Mouse (Mus musculus): ENCODE results near the gene Nceh1. TPM values are rescaled to one million over a fixed set of nuclear protein-coding genes. Genes with fewer than 3 reads are reported as not detected.

Nceh1 gene
- polyA plus RNA-seq (2014; fragmentation: Nextera tagmentation; extraction: Ambion mirVana), result 18.1 and 21.3 TPM in 2 replicates

GRCm38 (mm10) chr3:27182733-27183600 is at the start of gene Nceh1:
Nceh1 (plus strand) TSS chr3:27182965.
- 1% methylated on average over 54 of the region's 54 CpGs for WGBS
- H3K4me2 ChIP-seq (ENCODE audit: low read length), result peak within 1 kb of the TSS; percentile 73
- H3K27ac ChIP-seq (replicated peaks in 1 of 2; ENCODE audit: control insufficient read depth in 1 of 2, insufficient read depth in 1 of 2, low read depth in 2 of 2, low read length in 2 of 2), result peak within 1 kb of the TSS; percentile 35 to 56
- no peaks in the 10 kb centered on the region for H3K9me3 ChIP-seq (ENCODE audit: control insufficient read depth, low read length)
- no peaks in the 10 kb centered on the region for H3K27me3 ChIP-seq (ENCODE audit: control insufficient read depth, insufficient read depth, low read length)
- peak within 1 kb of the TSS; percentile 69 to 81 for H3K4me3 ChIP-seq (ENCODE audit: control insufficient read depth in 1 of 2, insufficient read depth in 1 of 2, low read depth in 1 of 2, low read length in 2 of 2)
- H3K4me1 ChIP-seq (ENCODE audit: control insufficient read depth in 2 of 2, insufficient read depth in 2 of 2, low read length in 2 of 2), result peaks cover 0 to 7% of the 10 kb centered on the region in 2 experiments; a peak in 1 of 4 replicates
- peak within 1 kb of the TSS; percentile 80 for H3K9ac ChIP-seq (ENCODE audit: low read length)
- peaks cover 5% of the 10 kb centered on the region; the same call in 1 of the 2 replicates for H3K36me3 ChIP-seq (ENCODE audit: control insufficient read depth, insufficient read depth, low read length)
- peak; percentile 92 for ATAC-seq (ENCODE audit: insufficient number of reproducible peaks, insufficient read depth, low FRiP score, low read depth)

- no peak for ATAC-seq (ENCODE audit: insufficient number of reproducible peaks, insufficient read depth, low FRiP score, low read depth)
- Histone ChIP-seq H3K27me3 (ENCODE audit: control insufficient read depth, insufficient read depth, low read length) (no peaks in the 10 kb centered on the region), H3K36me3 (ENCODE audit: control insufficient read depth, insufficient read depth, low read length) (peaks cover 90% of the 10 kb centered on the region), H3K9ac (ENCODE audit: low read length) (no peak overlapping the region), H3K4me2 (ENCODE audit: low read length) (no peak overlapping the region), H3K9me3 (ENCODE audit: control insufficient read depth, low read length) (no peaks in the 10 kb centered on the region), H3K4me1 (ENCODE audit: control insufficient read depth in 2 of 2, insufficient read depth in 2 of 2, low read length in 2 of 2) (no peaks in the 10 kb centered on the region), H3K27ac (replicated peaks in 1 of 2; ENCODE audit: control insufficient read depth in 1 of 2, insufficient read depth in 1 of 2, low read depth in 2 of 2, low read length in 2 of 2) (no peak overlapping the region), H3K4me3 (ENCODE audit: control insufficient read depth in 1 of 2, insufficient read depth in 1 of 2, low read depth in 1 of 2, low read length in 2 of 2) (no peak overlapping the region)
- 85% methylated on average over 7 of the region's 8 CpGs for WGBS
These were observed 42.7 kb upstream of the Nceh1 start for GRCm38 (mm10) chr3:27140101-27140500.

- 83% methylated on average over 7 of the region's 7 CpGs for WGBS
- Histone ChIP-seq H3K4me1 (ENCODE audit: control insufficient read depth in 2 of 2, insufficient read depth in 2 of 2, low read length in 2 of 2) (no peaks in the 10 kb centered on the region), H3K9me3 (ENCODE audit: control insufficient read depth, low read length) (no peaks in the 10 kb centered on the region), H3K4me3 (ENCODE audit: control insufficient read depth in 1 of 2, insufficient read depth in 1 of 2, low read depth in 1 of 2, low read length in 2 of 2) (no peak overlapping the region), H3K4me2 (ENCODE audit: low read length) (no peak overlapping the region), H3K27me3 (ENCODE audit: control insufficient read depth, insufficient read depth, low read length) (no peaks in the 10 kb centered on the region), H3K27ac (replicated peaks in 1 of 2; ENCODE audit: control insufficient read depth in 1 of 2, insufficient read depth in 1 of 2, low read depth in 2 of 2, low read length in 2 of 2) (no peak overlapping the region), H3K36me3 (ENCODE audit: control insufficient read depth, insufficient read depth, low read length) (peaks cover 91% of the 10 kb centered on the region), H3K9ac (ENCODE audit: low read length) (no peak overlapping the region)
- ATAC-seq (ENCODE audit: insufficient number of reproducible peaks, insufficient read depth, low FRiP score, low read depth), result no peak
These were observed 39.2 kb upstream of the Nceh1 start for GRCm38 (mm10) chr3:27143570-27143969.

- WGBS, result 92% methylated on average over 7 of the region's 7 CpGs
- Histone ChIP-seq H3K9me3 (ENCODE audit: control insufficient read depth, low read length) (no peaks in the 10 kb centered on the region), H3K27me3 (ENCODE audit: control insufficient read depth, insufficient read depth, low read length) (no peaks in the 10 kb centered on the region), H3K4me1 (ENCODE audit: control insufficient read depth in 2 of 2, insufficient read depth in 2 of 2, low read length in 2 of 2) (no peaks in the 10 kb centered on the region), H3K4me3 (ENCODE audit: control insufficient read depth in 1 of 2, insufficient read depth in 1 of 2, low read depth in 1 of 2, low read length in 2 of 2) (no peak overlapping the region), H3K9ac (ENCODE audit: low read length) (no peak overlapping the region), H3K36me3 (ENCODE audit: control insufficient read depth, insufficient read depth, low read length) (peaks cover 87% of the 10 kb centered on the region), H3K4me2 (ENCODE audit: low read length) (no peak overlapping the region), H3K27ac (replicated peaks in 1 of 2; ENCODE audit: control insufficient read depth in 1 of 2, insufficient read depth in 1 of 2, low read depth in 2 of 2, low read length in 2 of 2) (no peak overlapping the region)
- no peak for ATAC-seq (ENCODE audit: insufficient number of reproducible peaks, insufficient read depth, low FRiP score, low read depth)
These were observed 37.0 kb upstream of the Nceh1 start for GRCm38 (mm10) chr3:27145733-27146132.

- peak overlapping the region; percentile 76 for H3K4me2 ChIP-seq (ENCODE audit: low read length)
- H3K4me1 ChIP-seq (ENCODE audit: control insufficient read depth in 2 of 2, insufficient read depth in 2 of 2, low read length in 2 of 2), result peaks cover 7 to 34% of the 10 kb centered on the region in 2 experiments; a peak in 3 of 4 replicates
- peak overlapping the region; percentile 81 to 98 for H3K4me3 ChIP-seq (ENCODE audit: control insufficient read depth in 1 of 2, insufficient read depth in 1 of 2, low read depth in 1 of 2, low read length in 2 of 2)
- H3K36me3 ChIP-seq (ENCODE audit: control insufficient read depth, insufficient read depth, low read length), result peaks cover 19% of the 10 kb centered on the region
- peak; percentile 20; the same call in 1 of the 2 replicates for ATAC-seq (ENCODE audit: insufficient number of reproducible peaks, insufficient read depth, low FRiP score, low read depth)
- H3K9me3 ChIP-seq (ENCODE audit: control insufficient read depth, low read length), result no peaks in the 10 kb centered on the region
- peak overlapping the region; percentile 92 for H3K9ac ChIP-seq (ENCODE audit: low read length)
- peak overlapping the region; percentile 81 to 83 for H3K27ac ChIP-seq (replicated peaks in 1 of 2; ENCODE audit: control insufficient read depth in 1 of 2, insufficient read depth in 1 of 2, low read depth in 2 of 2, low read length in 2 of 2)
- H3K27me3 ChIP-seq (ENCODE audit: control insufficient read depth, insufficient read depth, low read length), result no peaks in the 10 kb centered on the region
- WGBS, result under 1% methylated on average over 28 of the region's 31 CpGs
These were observed 29.5 kb upstream of the Nceh1 start for GRCm38 (mm10) chr3:27153191-27153671.

GRCm38 (mm10) chr3:27153701-27154209 is 29.0 kb upstream of the Nceh1 start, which contains the start of gene Ect2:
Ect2 (minus strand) TSS chr3:27153878.
- Histone ChIP-seq H3K4me2 (ENCODE audit: low read length) (peak within 1 kb of the TSS; percentile 76), H3K27me3 (ENCODE audit: control insufficient read depth, insufficient read depth, low read length) (no peaks in the 10 kb centered on the region), H3K4me3 (ENCODE audit: control insufficient read depth in 1 of 2, insufficient read depth in 1 of 2, low read depth in 1 of 2, low read length in 2 of 2) (peak within 1 kb of the TSS; percentile 81 to 98), H3K9ac (ENCODE audit: low read length) (peak within 1 kb of the TSS; percentile 92), H3K27ac (replicated peaks in 1 of 2; ENCODE audit: control insufficient read depth in 1 of 2, insufficient read depth in 1 of 2, low read depth in 2 of 2, low read length in 2 of 2) (peak within 1 kb of the TSS; percentile 89 to 93), H3K36me3 (ENCODE audit: control insufficient read depth, insufficient read depth, low read length) (peaks cover 15% of the 10 kb centered on the region), H3K4me1 (ENCODE audit: control insufficient read depth in 2 of 2, insufficient read depth in 2 of 2, low read length in 2 of 2) (peaks cover 7 to 34% of the 10 kb centered on the region in 2 experiments; a peak in 3 of 4 replicates), H3K9me3 (ENCODE audit: control insufficient read depth, low read length) (no peaks in the 10 kb centered on the region)
- under 1% methylated on average over 37 of the region's 37 CpGs for WGBS
- peak; percentile 95 for ATAC-seq (ENCODE audit: insufficient number of reproducible peaks, insufficient read depth, low FRiP score, low read depth)

GRCm38 (mm10) chr3:27154280-27154679 is 28.5 kb upstream of the Nceh1 start:
- Histone ChIP-seq H3K9ac (ENCODE audit: low read length) (peak overlapping the region; percentile 59), H3K4me2 (ENCODE audit: low read length) (peak overlapping the region; percentile 61), H3K4me3 (ENCODE audit: control insufficient read depth in 1 of 2, insufficient read depth in 1 of 2, low read depth in 1 of 2, low read length in 2 of 2) (peak overlapping the region; percentile 31 to 98; a peak in 3 of 4 replicates), H3K9me3 (ENCODE audit: control insufficient read depth, low read length) (no peaks in the 10 kb centered on the region), H3K27ac (replicated peaks in 1 of 2; ENCODE audit: control insufficient read depth in 1 of 2, insufficient read depth in 1 of 2, low read depth in 2 of 2, low read length in 2 of 2) (peak overlapping the region; percentile 89 to 93), H3K36me3 (ENCODE audit: control insufficient read depth, insufficient read depth, low read length) (peaks cover 11% of the 10 kb centered on the region; the same call in 1 of the 2 replicates), H3K4me1 (ENCODE audit: control insufficient read depth in 2 of 2, insufficient read depth in 2 of 2, low read length in 2 of 2) (peaks cover 7 to 34% of the 10 kb centered on the region in 2 experiments; a peak in 3 of 4 replicates), H3K27me3 (ENCODE audit: control insufficient read depth, insufficient read depth, low read length) (no peaks in the 10 kb centered on the region)
- WGBS, result 54% methylated on average over 2 of the region's 2 CpGs
- no peak for ATAC-seq (ENCODE audit: insufficient number of reproducible peaks, insufficient read depth, low FRiP score, low read depth)

Measured in heart, embryonic 14.5 days (tissue).